Mouse (Mus musculus): Measurements from ENCODE around the gene Dtnb. TPM values are rescaled to one million over a fixed set of nuclear protein-coding genes. Genes with fewer than 3 reads are reported as not detected.
"Not testable (repeated sequence)": the region's sequence is repeated elsewhere in the genome, so short reads cannot be mapped to it uniquely, and the experiment has no call there.

Dtnb gene
- polyA plus RNA-seq, 1 experiment from 2014 or later = 17.3 TPM

DNA sequence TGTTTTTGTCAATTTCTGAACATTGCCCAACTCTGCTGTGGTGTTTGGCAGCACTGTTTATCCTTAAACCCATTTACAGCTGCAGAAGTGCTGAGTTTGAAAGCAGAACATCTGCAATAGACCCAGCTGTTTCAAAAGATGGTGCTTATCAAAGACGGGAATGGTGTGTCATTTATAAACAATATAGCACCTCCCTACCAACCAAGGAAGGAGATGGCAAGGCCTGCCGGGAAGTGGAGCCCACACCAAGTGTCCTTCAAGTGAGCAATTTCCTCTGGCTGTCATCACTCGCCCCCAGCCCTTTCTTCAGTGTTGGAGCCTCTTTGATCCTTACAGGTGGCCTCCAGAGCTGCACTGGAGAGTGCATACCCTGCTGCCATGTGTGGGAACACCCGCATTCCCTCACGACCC lies 97.8 kb downstream of the Dtnb start:
- WGBS = 43% methylated on average over 5 of the region's 5 CpGs
- ATAC-seq = no peak
- no peaks in the 10 kb centered on the region for H3K36me3 ChIP-seq (ENCODE audit: control insufficient read depth, insufficient read depth, low read length)
- H3K27ac ChIP-seq (ENCODE audit: low read length) = no peak overlapping the region
- no peak overlapping the region for H3K9ac ChIP-seq (ENCODE audit: low read depth, low read length)
- H3K4me1 ChIP-seq (ENCODE audit: control insufficient read depth, insufficient read depth, low read length) = no peaks in the 10 kb centered on the region
- no peaks in the 10 kb centered on the region for H3K9me3 ChIP-seq (ENCODE audit: control insufficient read depth, low read length)
- H3K4me2 ChIP-seq (ENCODE audit: low read depth, low read length) = no peak overlapping the region
- H3K27me3 ChIP-seq (replicated peaks; ENCODE audit: control insufficient read depth, insufficient read depth, low read length) = no peaks in the 10 kb centered on the region
- no peak overlapping the region for H3K4me3 ChIP-seq (ENCODE audit: low read length)

DNA sequence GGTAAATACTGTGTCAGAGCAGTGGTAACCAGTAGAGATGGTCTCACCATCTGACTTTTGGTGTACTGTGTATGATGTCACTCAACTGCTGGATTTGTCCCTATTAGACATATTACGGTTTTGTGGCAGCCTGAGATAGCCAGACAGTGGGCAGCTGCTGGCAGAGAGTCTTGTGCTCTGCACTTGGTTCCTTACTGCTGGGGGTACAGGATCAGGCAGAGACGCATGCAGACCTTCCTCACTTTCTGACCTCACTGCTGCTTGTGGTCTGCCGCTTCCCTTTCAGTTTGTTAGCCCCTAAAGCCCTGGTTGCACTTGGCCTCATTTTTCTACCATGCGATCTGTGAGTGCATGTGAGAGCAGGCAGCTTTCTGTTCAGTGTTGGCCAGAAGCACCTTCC lies 98.9 kb downstream of the Dtnb start:
- no peak for ATAC-seq
- WGBS = 79% methylated on average over 4 of the region's 4 CpGs
- Histone ChIP-seq H3K27me3 (replicated peaks; ENCODE audit: control insufficient read depth, insufficient read depth, low read length) (no peaks in the 10 kb centered on the region), H3K4me1 (ENCODE audit: control insufficient read depth, insufficient read depth, low read length) (no peaks in the 10 kb centered on the region), H3K4me3 (ENCODE audit: low read length) (no peak overlapping the region), H3K4me2 (ENCODE audit: low read depth, low read length) (no peak overlapping the region), H3K27ac (ENCODE audit: low read length) (no peak overlapping the region), H3K9ac (ENCODE audit: low read depth, low read length) (no peak overlapping the region), H3K36me3 (ENCODE audit: control insufficient read depth, insufficient read depth, low read length) (no peaks in the 10 kb centered on the region), H3K9me3 (ENCODE audit: control insufficient read depth, low read length) (no peaks in the 10 kb centered on the region)

DNA sequence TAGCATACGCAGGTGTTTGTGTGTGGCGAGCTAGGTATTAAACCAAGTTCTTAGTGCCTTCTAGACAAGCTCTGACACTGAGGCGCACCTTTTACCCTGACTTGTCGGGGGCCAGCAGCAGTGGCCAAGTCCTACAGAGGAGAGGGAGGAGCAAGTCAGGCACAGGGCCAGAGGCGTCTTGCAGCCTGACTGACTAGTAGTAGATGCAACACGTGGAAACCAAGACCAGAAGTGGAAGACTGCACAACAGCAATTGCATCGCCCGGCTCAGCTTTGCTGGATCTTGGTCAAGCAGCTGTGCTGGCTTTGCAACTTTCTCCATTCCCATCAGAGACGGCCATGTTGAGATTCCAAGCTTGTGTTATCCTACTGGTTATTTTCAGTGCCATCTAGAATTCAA lies 100.6 kb downstream of the Dtnb start:
- H3K9me3 ChIP-seq (ENCODE audit: control insufficient read depth, low read length) = no peaks in the 10 kb centered on the region
- no peak for ATAC-seq
- 84% methylated on average over 9 of the region's 9 CpGs for WGBS

DNA sequence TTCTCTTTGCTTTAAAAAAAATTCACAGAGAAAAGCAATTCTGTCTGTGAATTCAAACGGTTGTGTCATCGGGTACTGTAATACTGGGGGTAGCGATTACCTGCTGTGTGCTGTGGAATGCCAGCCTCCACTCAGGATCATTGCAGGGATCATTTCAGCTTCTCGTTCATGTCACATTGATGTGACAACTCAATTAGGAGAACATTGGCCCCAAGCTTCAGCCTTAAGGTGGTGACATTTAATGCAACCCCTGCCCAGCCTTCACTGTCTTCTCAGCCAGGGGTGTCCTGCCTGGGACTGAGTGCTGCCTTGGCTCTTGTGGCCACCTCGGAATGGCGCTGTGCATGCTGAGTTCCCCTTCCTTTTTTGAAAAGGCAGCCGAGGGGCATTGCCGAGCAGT lies 101.7 kb downstream of the Dtnb start:
- Histone ChIP-seq H3K4me2 (ENCODE audit: low read depth, low read length) (no peak overlapping the region), H3K9me3 (ENCODE audit: control insufficient read depth, low read length) (no peaks in the 10 kb centered on the region), H3K27me3 (replicated peaks; ENCODE audit: control insufficient read depth, insufficient read depth, low read length) (no peaks in the 10 kb centered on the region), H3K27ac (ENCODE audit: low read length) (no peak overlapping the region), H3K9ac (ENCODE audit: low read depth, low read length) (no peak overlapping the region), H3K4me1 (ENCODE audit: control insufficient read depth, insufficient read depth, low read length) (no peaks in the 10 kb centered on the region), H3K36me3 (ENCODE audit: control insufficient read depth, insufficient read depth, low read length) (no peaks in the 10 kb centered on the region), H3K4me3 (ENCODE audit: low read length) (no peak overlapping the region)
- no peak for ATAC-seq
- 82% methylated on average over 8 of the region's 8 CpGs for WGBS

More for the DNA sequence above, 100.6 kb downstream of the Dtnb start:
- no peak overlapping the region for H3K27ac ChIP-seq (ENCODE audit: low read length)
- H3K9ac ChIP-seq (ENCODE audit: low read depth, low read length) = no peak overlapping the region
- no peaks in the 10 kb centered on the region for H3K36me3 ChIP-seq (ENCODE audit: control insufficient read depth, insufficient read depth, low read length)
- no peak overlapping the region for H3K4me2 ChIP-seq (ENCODE audit: low read depth, low read length)
- no peak overlapping the region for H3K4me3 ChIP-seq (ENCODE audit: low read length)
- H3K4me1 ChIP-seq (ENCODE audit: control insufficient read depth, insufficient read depth, low read length) = no peaks in the 10 kb centered on the region
- H3K27me3 ChIP-seq (replicated peaks; ENCODE audit: control insufficient read depth, insufficient read depth, low read length) = no peaks in the 10 kb centered on the region

DNA sequence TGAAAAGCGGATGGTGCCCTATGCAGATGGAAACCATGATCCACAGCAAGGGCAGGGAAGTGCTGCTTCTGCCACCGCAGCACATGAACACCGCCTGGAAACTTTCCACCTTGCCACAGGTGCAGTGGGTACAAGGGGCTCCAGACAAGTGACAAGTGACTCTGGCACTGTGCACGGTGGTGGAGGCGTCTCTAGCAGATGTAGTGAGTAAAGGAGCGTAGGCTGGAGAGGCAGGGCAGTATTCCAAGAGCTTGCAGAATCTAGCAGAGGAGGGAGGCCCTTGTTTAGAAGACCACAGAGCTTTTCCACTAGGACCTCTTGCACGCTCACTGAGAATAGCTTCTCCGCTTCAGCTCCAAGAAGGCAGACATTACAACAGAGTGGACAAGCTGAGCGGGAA lies 102.7 kb downstream of the Dtnb start:
- no peak overlapping the region for H3K9ac ChIP-seq (ENCODE audit: low read depth, low read length)
- 88% methylated on average over 9 of the region's 9 CpGs for WGBS
- H3K4me1 ChIP-seq (ENCODE audit: control insufficient read depth, insufficient read depth, low read length) = no peaks in the 10 kb centered on the region
- H3K4me2 ChIP-seq (ENCODE audit: low read depth, low read length) = no peak overlapping the region
- H3K4me3 ChIP-seq (ENCODE audit: low read length) = no peak overlapping the region
- ATAC-seq = no peak
- no peak overlapping the region for H3K27ac ChIP-seq (ENCODE audit: low read length)
- H3K9me3 ChIP-seq (ENCODE audit: control insufficient read depth, low read length) = no peaks in the 10 kb centered on the region
- no peaks in the 10 kb centered on the region for H3K27me3 ChIP-seq (replicated peaks; ENCODE audit: control insufficient read depth, insufficient read depth, low read length)
- H3K36me3 ChIP-seq (ENCODE audit: control insufficient read depth, insufficient read depth, low read length) = no peaks in the 10 kb centered on the region

DNA sequence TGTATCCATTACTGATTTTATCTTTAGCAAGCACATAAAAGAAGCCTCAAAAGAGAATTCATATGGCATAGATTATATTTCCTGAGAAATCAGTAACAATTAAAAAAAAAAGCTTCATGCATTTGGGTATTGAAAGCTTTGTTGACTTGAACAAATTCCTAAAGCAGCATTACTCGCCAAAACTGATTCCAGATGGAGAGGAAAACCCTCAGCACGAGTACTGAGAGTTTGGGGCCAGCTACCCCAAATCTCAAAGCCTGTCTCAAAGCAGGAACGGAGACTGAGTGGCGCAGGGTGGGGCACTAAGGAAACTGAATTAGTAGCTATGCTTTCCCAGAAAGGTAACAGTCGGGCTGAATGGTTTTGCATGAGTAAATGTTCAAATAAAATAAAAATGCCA lies 108.5 kb downstream of the Dtnb start:
- 85% methylated on average over 5 of the region's 5 CpGs for WGBS
- no peak overlapping the region for H3K4me2 ChIP-seq (ENCODE audit: low read depth, low read length)
- H3K4me1 ChIP-seq (ENCODE audit: control insufficient read depth, insufficient read depth, low read length) = no peaks in the 10 kb centered on the region
- H3K4me3 ChIP-seq (ENCODE audit: low read length) = no peak overlapping the region
- no peak overlapping the region for H3K9ac ChIP-seq (ENCODE audit: low read depth, low read length)
- H3K27ac ChIP-seq (ENCODE audit: low read length) = no peak overlapping the region
- no peaks in the 10 kb centered on the region for H3K9me3 ChIP-seq (ENCODE audit: control insufficient read depth, low read length)
- no peak for ATAC-seq
- no peaks in the 10 kb centered on the region for H3K36me3 ChIP-seq (ENCODE audit: control insufficient read depth, insufficient read depth, low read length)
- no peaks in the 10 kb centered on the region for H3K27me3 ChIP-seq (replicated peaks; ENCODE audit: control insufficient read depth, insufficient read depth, low read length)

DNA sequence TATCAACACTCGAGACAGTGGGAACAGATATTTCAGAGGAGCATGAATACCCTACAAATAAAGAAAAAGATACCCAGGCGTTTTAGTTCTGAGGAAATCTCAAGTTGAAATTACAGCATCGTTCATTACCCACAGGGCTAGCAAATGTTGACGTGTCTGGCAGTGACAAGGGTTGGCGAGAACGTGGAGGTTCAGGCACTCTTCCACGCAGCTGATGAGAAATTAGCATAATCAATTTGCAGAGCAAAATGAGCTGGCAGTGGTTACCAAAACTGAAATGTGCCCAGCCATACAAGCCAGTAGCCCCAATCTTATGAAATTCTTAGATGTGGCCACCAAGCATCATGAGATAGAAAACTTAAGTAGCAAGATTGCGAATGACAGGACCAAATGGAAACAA lies 110.9 kb downstream of the Dtnb start:
- 81% methylated on average over 8 of the region's 8 CpGs for WGBS
- H3K27me3 ChIP-seq (replicated peaks; ENCODE audit: control insufficient read depth, insufficient read depth, low read length) = no peaks in the 10 kb centered on the region
- no peak overlapping the region for H3K4me2 ChIP-seq (ENCODE audit: low read depth, low read length)
- no peak overlapping the region for H3K27ac ChIP-seq (ENCODE audit: low read length)
- no peak for ATAC-seq
- no peaks in the 10 kb centered on the region for H3K36me3 ChIP-seq (ENCODE audit: control insufficient read depth, insufficient read depth, low read length)
- no peak overlapping the region for H3K9ac ChIP-seq (ENCODE audit: low read depth, low read length)
- H3K9me3 ChIP-seq (ENCODE audit: control insufficient read depth, low read length) = no peaks in the 10 kb centered on the region
- H3K4me1 ChIP-seq (ENCODE audit: control insufficient read depth, insufficient read depth, low read length) = no peaks in the 10 kb centered on the region
- no peak overlapping the region for H3K4me3 ChIP-seq (ENCODE audit: low read length)

DNA sequence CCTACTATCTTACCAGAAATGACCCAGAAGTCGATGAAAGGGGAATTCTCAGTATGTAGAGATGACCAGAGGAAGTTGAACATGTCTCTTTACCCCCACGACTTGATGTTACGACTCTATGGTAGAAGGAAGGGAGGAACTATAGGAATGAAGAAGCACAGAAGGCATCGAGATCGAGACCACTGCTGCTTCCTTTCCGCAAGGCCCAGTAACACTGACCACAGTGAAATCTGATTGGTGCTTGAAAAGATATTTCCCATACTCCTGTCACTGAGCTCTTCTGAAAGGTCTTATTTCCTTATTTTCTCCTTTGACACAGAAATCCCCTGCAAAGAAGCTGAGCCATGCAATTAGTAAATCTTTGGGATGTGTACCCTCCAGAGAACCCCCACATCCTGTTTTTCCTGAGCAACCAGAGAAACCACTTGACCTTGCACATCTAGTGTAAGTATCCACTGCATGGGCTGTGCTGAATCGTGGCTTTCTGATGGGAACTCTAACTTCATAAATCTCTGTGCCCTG lies 114.3 kb downstream of the Dtnb start:
- no peaks in the 10 kb centered on the region for H3K4me1 ChIP-seq (ENCODE audit: control insufficient read depth, insufficient read depth, low read length)

DNA sequence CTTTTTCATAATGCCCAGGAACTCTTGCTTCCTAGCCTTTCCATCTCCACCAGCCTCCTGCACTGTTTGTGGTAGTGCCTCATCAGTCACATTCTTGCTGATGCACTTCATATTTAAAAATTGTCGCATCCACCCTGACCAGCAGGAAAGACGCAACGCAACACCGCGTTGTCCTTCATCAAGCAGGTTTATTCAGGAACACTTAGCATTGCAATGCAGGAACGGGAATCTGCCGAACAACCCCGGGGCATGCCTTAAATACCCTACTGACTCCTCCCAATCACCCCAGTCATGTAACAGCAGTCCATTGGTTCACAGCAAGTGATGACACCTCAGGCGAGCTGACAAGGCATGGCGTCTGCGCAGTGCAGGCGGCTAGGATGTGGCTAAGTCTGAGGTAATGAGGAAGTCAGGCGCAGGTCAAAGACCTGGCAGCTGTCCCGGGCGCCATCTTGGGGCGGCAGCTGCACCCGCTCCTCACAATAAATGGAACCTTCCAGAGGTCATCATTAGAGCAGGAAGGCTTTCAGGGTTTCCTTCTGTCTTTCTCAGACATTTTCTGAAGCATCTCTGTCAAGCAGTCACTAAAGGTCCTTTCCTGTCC lies 118.8 kb downstream of the Dtnb start:
- not testable (repeated sequence) for H3K9me3 ChIP-seq (ENCODE audit: control insufficient read depth, low read length); H3K4me2 ChIP-seq (ENCODE audit: low read depth, low read length); H3K4me3 ChIP-seq (ENCODE audit: low read length); H3K4me1 ChIP-seq (ENCODE audit: control insufficient read depth, insufficient read depth, low read length); H3K27me3 ChIP-seq (replicated peaks; ENCODE audit: control insufficient read depth, insufficient read depth, low read length); H3K27ac ChIP-seq (ENCODE audit: low read length); H3K36me3 ChIP-seq (ENCODE audit: control insufficient read depth, insufficient read depth, low read length); H3K9ac ChIP-seq (ENCODE audit: low read depth, low read length); ATAC-seq
- WGBS = 89% methylated on average over 17 of the region's 17 CpGs

More for the DNA sequence above, 114.3 kb downstream of the Dtnb start:
- H3K9ac ChIP-seq (ENCODE audit: low read depth, low read length) = no peak overlapping the region
- H3K4me3 ChIP-seq (ENCODE audit: low read length) = no peak overlapping the region
- no peaks in the 10 kb centered on the region for H3K36me3 ChIP-seq (ENCODE audit: control insufficient read depth, insufficient read depth, low read length)
- H3K27ac ChIP-seq (ENCODE audit: low read length) = no peak overlapping the region
- no peaks in the 10 kb centered on the region for H3K9me3 ChIP-seq (ENCODE audit: control insufficient read depth, low read length)
- 70% methylated on average over 7 of the region's 7 CpGs for WGBS
- no peak overlapping the region for H3K4me2 ChIP-seq (ENCODE audit: low read depth, low read length)
- no peak for ATAC-seq
- H3K27me3 ChIP-seq (replicated peaks; ENCODE audit: control insufficient read depth, insufficient read depth, low read length) = no peaks in the 10 kb centered on the region

DNA sequence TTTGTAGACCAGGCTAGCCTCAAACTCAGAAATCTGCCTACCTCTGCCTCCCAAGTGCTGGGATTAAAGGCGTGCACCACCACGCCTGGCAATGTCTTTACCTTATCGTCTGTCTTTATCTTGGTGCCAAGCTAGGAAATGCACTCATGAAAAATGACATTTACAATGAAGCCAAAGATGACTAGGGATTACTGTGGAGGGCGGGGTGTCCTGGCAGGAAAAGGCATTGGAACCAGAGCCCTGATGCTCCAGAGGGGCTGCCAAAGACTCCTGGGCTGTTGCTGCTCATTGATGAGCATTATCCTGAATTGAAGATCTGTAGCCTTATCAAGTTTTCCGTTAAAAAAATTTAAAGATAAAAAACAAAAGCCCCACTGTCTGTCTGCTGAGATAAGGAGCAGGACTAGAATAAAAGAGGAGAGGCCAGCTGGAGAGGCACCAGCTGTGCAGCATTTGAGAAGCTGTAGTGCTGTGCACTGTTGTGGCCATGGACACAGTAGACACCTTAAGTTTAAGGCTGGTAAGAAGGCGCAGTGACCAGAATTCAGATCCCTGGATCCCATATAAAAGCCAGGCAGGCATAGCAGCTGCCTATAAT lies 120.7 kb downstream of the Dtnb start:
- WGBS = 78% methylated on average over 6 of the region's 6 CpGs
- Histone ChIP-seq H3K4me1 (ENCODE audit: control insufficient read depth, insufficient read depth, low read length) (no peaks in the 10 kb centered on the region), H3K36me3 (ENCODE audit: control insufficient read depth, insufficient read depth, low read length) (no peaks in the 10 kb centered on the region), H3K27me3 (replicated peaks; ENCODE audit: control insufficient read depth, insufficient read depth, low read length) (no peaks in the 10 kb centered on the region), H3K9me3 (ENCODE audit: control insufficient read depth, low read length) (no peaks in the 10 kb centered on the region), H3K4me3 (ENCODE audit: low read length) (no peak overlapping the region), H3K4me2 (ENCODE audit: low read depth, low read length) (no peak overlapping the region), H3K27ac (ENCODE audit: low read length) (no peak overlapping the region), H3K9ac (ENCODE audit: low read depth, low read length) (no peak overlapping the region)
- no peak for ATAC-seq
